Mouse (Mus musculus): ENCODE measurements at regions not wholly inside any gene's neighbourhood (a gene's known extent, or its start where the extent isn't known, plus 50 kb on each side); places are given as distances from the start of the nearest gene placed in this dataset.
A peak's percentile ranks its signal among the peaks of the same experiment; 100 is the strongest.

DNA sequence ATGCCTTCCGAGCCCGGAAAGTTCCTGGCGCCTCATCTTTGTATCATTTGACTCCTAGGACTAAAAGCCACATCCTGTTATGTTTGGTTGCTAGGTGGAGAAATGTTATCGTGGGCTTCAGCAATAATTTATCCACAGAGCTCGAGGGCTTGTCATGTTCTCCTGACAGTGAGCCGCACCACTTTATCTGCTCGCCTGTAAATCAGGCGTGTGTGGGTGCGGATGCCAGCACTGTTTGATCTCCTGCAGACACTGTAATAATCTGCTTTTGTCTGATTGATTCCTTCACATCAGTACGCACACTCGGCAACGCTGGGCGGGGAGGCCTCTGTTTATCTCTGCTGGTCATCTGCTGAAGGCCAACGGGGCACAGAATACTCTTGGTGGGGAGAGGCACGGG is 178.5 kb upstream of the Zfp64 start:
- H3K27ac ChIP-seq = peak overlapping the region; percentile 80
- H3K27me3 ChIP-seq (ENCODE audit: insufficient read depth, poor library complexity, severe bottlenecking) = no peaks in the 10 kb centered on the region
- H3K9me3 ChIP-seq = 0 out of 2 replicates have a peak, but pooled peaks cover 3% of the 10 kb centered on the region
- 68% methylated on average over 15 of the region's 15 CpGs for WGBS
- H3K36me3 ChIP-seq = no peaks in the 10 kb centered on the region
- no peak for DNase-seq (ENCODE audit: low spot score)
- H3K4me3 ChIP-seq = no peak overlapping the region
- H3K4me1 ChIP-seq (replicated peaks) = peaks cover 29% of the 10 kb centered on the region

DNA sequence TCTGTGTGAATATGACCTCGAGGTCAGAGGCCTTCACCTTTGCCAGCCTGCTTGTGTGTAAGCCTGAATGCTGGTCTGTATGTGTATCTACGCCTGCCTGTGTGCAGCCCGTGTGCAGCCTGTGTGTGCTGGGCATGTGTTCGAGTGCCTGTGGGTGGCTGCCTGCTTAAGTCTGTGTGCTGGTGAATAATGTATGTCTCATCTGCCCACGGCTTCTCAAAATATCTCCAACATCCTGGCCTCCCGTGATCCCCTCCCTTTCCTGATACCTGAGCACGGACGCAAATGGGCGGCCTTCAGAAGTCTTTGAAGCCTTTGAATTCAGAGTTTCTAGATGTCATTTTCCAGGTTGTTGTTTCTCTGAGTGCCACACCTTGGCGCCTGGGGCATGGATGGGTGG is 170.1 kb upstream of the Zfp64 start:
- DNase-seq (ENCODE audit: low spot score) = no peak
- Histone ChIP-seq H3K36me3 (0 out of 2 replicates have a peak, but pooled peaks cover 3% of the 10 kb centered on the region), H3K4me1 (replicated peaks) (no peaks in the 10 kb centered on the region), H3K4me3 (no peak overlapping the region), H3K27me3 (ENCODE audit: insufficient read depth, poor library complexity, severe bottlenecking) (no peaks in the 10 kb centered on the region), H3K9me3 (peaks cover 11% of the 10 kb centered on the region; the same call in 1 of the 2 replicates), H3K27ac (no peak overlapping the region)
- WGBS = 90% methylated on average over 10 of the region's 10 CpGs

DNA sequence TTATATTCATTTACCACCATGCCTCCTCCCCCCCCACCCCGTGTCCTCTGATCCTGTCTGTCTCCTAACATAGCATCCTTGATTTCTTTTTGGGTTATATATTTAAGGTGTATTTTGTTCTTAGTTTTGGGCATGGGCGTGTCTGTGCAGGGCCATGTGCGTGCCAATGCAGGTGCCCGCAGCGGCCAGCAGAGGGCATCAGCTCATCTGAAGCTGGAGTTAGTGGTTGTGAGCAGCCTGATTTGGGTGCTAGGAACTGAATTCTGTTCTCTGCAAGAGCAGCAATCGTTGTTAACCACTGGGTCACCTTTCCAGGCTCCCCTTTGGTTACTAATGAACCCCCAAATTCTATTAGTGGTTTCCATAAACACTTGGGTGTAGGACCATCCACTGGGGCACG is 167.5 kb upstream of the Zfp64 start:
- 0 out of 2 replicates have a peak, but pooled peaks cover 3% of the 10 kb centered on the region for H3K36me3 ChIP-seq
- H3K4me1 ChIP-seq (replicated peaks) = no peaks in the 10 kb centered on the region
- H3K27ac ChIP-seq = no peak overlapping the region
- no peak for DNase-seq (ENCODE audit: low spot score)
- peaks cover 11% of the 10 kb centered on the region; the same call in 1 of the 2 replicates for H3K9me3 ChIP-seq
- WGBS = 88% methylated on average over 7 of the region's 7 CpGs
- no peaks in the 10 kb centered on the region for H3K27me3 ChIP-seq (ENCODE audit: insufficient read depth, poor library complexity, severe bottlenecking)
- no peak overlapping the region for H3K4me3 ChIP-seq

DNA sequence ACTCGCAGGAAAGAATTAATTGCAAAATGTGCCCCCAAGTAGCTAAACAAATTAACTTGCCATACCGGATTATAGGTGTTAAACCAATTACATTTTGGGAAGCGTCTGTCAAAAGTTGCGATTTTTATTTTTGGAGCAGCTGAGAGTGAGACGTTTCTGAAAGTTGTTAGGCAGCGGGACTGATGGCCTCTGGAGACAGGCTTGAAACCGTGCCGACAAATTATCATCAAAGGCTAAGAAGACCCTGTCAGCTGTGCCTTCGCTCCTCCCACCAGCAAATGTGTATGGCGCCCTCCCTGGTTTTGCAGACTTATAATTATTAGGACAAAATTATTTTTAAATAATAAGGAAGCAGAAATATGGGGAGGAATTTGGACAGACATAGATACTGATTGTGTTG is 161.5 kb upstream of the Zfp64 start:
- H3K27ac ChIP-seq = no peak overlapping the region
- DNase-seq (ENCODE audit: low spot score) = no peak
- H3K36me3 ChIP-seq = no peaks in the 10 kb centered on the region
- H3K4me3 ChIP-seq = no peak overlapping the region
- WGBS = 68% methylated on average over 10 of the region's 10 CpGs
- H3K4me1 ChIP-seq (replicated peaks) = peaks cover 4% of the 10 kb centered on the region; the same call in 1 of the 2 replicates
- H3K27me3 ChIP-seq (ENCODE audit: insufficient read depth, poor library complexity, severe bottlenecking) = no peaks in the 10 kb centered on the region
- H3K9me3 ChIP-seq = no peaks in the 10 kb centered on the region

DNA sequence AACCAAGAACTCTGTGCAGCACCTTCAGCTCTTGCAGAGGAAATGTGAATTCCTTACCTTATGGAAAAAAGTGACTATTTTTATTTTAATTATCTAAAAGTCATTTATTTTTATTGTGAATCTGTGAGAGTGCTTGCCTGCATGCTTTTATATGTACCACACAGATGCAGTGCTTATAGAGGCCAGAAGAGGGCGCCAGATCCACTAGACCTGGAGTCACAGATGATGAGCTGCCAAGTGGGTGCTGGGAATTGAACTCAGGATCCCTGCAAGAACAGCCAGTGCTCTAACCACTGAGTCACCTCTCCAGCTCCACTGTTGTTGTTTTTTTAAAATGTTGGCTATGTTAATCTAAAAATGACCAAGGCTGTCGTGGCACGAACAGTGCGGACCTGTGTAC is 153.7 kb upstream of the Zfp64 start:
- Histone ChIP-seq H3K36me3 (no peaks in the 10 kb centered on the region), H3K4me1 (replicated peaks) (peaks cover 5% of the 10 kb centered on the region; the same call in 1 of the 2 replicates), H3K9me3 (peaks cover 5% of the 10 kb centered on the region; the same call in 1 of the 2 replicates), H3K27me3 (ENCODE audit: insufficient read depth, poor library complexity, severe bottlenecking) (no peaks in the 10 kb centered on the region), H3K27ac (no peak overlapping the region), H3K4me3 (no peak overlapping the region)
- WGBS = 83% methylated on average over 4 of the region's 4 CpGs
- no peak for DNase-seq (ENCODE audit: low spot score)

DNA sequence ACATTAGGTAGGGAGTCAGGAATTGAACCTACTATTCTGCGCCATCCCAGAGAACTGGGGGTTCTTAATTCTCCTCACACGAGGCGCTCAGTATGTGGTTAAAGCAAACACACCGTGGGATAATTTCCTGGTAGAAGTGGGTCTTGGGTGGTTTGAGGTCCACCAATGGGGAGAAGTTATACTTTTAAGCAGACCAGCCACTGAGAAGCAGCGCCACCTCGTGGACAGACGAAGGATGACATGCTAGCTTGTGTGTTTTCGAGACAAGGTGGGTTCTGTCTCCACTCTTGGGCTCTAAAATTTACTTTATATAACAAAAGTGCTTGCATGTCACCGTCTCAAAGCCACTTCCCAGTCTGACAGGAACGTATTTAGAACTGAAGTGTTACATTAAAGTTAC is 152.7 kb upstream of the Zfp64 start:
- WGBS = 46% methylated on average over 10 of the region's 10 CpGs
- Histone ChIP-seq H3K4me1 (replicated peaks) (peaks cover 5% of the 10 kb centered on the region; the same call in 1 of the 2 replicates), H3K27ac (no peak overlapping the region), H3K4me3 (no peak overlapping the region), H3K9me3 (peaks cover 5% of the 10 kb centered on the region; the same call in 1 of the 2 replicates), H3K36me3 (no peaks in the 10 kb centered on the region), H3K27me3 (ENCODE audit: insufficient read depth, poor library complexity, severe bottlenecking) (no peaks in the 10 kb centered on the region)
- peak; percentile 57 for DNase-seq (ENCODE audit: low spot score)

DNA sequence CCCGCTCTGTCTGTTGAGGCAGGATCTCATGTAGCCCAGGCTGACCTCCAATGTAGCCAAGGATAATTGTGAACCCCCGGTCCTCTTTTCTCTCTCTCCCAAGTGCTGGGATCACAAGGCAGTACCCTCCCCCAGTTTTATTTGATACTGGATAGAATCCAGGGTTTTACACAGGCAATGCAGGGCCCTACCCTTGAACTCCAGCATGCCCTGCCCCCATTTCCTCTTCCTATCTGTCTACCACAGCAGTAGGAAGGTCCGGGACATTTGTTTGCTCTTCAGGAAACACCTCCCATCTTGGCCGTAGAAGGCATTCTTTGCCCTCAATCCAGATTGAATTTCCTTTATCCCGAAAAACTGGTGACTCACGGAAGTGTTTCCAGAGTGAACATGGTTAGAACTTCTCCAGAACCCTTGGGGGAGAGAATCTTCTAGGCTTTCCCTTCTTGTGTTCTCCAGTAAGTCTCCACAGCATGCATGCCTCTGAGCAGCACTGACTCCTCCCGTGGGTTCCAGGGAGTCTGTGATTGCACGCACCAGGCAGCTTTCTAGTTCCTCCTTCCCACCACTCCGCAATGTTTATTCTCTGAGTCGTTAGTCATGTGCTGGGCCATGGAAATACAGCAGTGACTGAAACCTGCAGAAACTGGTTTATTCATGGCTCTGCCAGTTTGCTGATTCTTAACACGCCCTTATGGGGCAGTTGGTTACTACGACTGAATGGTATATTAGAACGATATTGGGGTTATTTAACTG is 146.3 kb upstream of the Zfp64 start:
- WGBS = 93% methylated on average over 13 of the region's 13 CpGs

DNA sequence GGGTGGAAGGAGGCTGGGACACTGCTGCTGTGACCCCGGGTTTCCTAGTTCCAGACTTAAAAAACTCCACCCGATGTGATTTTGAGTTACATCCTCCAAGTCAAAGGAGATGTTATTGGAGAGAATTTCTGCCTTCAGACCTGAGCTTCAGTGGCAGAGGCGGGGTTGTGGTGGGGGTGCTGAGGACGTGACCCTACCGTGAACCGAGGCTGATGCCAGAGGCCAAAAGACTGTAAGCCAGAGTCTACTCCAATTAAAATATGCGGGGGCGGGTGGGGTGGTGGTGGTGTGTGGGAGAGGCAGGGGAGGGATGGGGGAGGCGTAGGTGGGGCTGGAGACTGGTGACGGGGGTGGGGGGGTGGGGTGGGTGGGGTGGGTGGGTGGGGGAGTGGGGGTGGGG is 145.1 kb upstream of the Zfp64 start:
- Histone ChIP-seq H3K9me3 (peaks cover 8% of the 10 kb centered on the region; the same call in 1 of the 2 replicates), H3K27me3 (ENCODE audit: insufficient read depth, poor library complexity, severe bottlenecking) (no peaks in the 10 kb centered on the region), H3K36me3 (no peaks in the 10 kb centered on the region), H3K4me1 (replicated peaks) (no peaks in the 10 kb centered on the region), H3K4me3 (no peak overlapping the region), H3K27ac (no peak overlapping the region)
- WGBS = 87% methylated on average over 9 of the region's 10 CpGs
- DNase-seq (ENCODE audit: low spot score) = no peak

More for the DNA sequence above, 146.3 kb upstream of the Zfp64 start:
- Histone ChIP-seq H3K27ac (no peak overlapping the region), H3K4me3 (no peak overlapping the region), H3K36me3 (no peaks in the 10 kb centered on the region), H3K4me1 (replicated peaks) (peaks cover 4% of the 10 kb centered on the region; the same call in 1 of the 2 replicates), H3K27me3 (ENCODE audit: insufficient read depth, poor library complexity, severe bottlenecking) (no peaks in the 10 kb centered on the region), H3K9me3 (peaks cover 8% of the 10 kb centered on the region; the same call in 1 of the 2 replicates)
- DNase-seq (ENCODE audit: low spot score) = no peak

DNA sequence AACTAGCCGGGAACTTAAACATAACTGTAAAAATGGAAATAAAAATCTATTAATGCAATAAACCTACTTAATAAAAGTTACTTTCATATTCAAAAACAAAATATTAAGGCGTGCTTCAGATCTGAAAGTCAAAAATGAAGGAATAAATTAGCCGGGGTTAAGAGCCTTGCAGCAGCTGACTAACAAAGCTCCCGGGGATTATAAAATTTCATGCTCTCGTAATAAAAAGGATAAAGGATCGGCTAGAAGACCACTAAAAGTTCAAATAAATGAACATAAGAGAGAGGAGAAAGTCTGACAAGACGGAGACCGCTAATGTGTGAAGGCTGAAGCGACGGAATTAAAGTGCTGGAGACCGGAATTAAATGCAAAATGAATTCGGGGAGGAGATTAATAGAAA is 144.3 kb upstream of the Zfp64 start:
- H3K27ac ChIP-seq = no peak overlapping the region
- H3K27me3 ChIP-seq (ENCODE audit: insufficient read depth, poor library complexity, severe bottlenecking) = no peaks in the 10 kb centered on the region
- H3K4me1 ChIP-seq (replicated peaks) = no peaks in the 10 kb centered on the region
- WGBS = 86% methylated on average over 12 of the region's 12 CpGs
- no peak for DNase-seq (ENCODE audit: low spot score)
- no peaks in the 10 kb centered on the region for H3K36me3 ChIP-seq
- H3K9me3 ChIP-seq = peaks cover 14% of the 10 kb centered on the region
- no peak overlapping the region for H3K4me3 ChIP-seq

DNA sequence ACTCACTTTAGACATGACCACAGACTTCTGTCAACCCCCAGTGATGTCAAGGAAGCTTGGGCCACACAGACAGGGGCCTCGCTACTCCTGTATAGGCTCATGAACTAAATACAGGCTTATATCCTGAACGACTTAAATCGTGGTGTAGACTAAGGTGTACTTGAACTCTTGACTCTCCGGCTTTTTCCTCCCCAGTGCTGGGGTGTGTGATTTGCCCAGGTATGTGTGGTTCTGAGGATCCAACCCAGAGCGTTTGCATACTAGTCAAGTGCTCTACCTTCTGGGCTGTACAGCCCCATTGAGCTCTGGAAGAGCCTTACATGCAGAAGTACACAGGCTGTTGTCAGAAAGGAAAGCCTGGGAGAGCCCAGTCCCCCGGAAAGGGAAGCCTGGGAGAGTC is 143.2 kb upstream of the Zfp64 start:
- no peak overlapping the region for H3K27ac ChIP-seq
- peaks cover 14% of the 10 kb centered on the region for H3K9me3 ChIP-seq
- H3K4me3 ChIP-seq = no peak overlapping the region
- H3K27me3 ChIP-seq (ENCODE audit: insufficient read depth, poor library complexity, severe bottlenecking) = no peaks in the 10 kb centered on the region
- DNase-seq (ENCODE audit: low spot score) = no peak
- no peaks in the 10 kb centered on the region for H3K36me3 ChIP-seq
- no peaks in the 10 kb centered on the region for H3K4me1 ChIP-seq (replicated peaks)
- 93% methylated on average over 6 of the region's 6 CpGs for WGBS

DNA sequence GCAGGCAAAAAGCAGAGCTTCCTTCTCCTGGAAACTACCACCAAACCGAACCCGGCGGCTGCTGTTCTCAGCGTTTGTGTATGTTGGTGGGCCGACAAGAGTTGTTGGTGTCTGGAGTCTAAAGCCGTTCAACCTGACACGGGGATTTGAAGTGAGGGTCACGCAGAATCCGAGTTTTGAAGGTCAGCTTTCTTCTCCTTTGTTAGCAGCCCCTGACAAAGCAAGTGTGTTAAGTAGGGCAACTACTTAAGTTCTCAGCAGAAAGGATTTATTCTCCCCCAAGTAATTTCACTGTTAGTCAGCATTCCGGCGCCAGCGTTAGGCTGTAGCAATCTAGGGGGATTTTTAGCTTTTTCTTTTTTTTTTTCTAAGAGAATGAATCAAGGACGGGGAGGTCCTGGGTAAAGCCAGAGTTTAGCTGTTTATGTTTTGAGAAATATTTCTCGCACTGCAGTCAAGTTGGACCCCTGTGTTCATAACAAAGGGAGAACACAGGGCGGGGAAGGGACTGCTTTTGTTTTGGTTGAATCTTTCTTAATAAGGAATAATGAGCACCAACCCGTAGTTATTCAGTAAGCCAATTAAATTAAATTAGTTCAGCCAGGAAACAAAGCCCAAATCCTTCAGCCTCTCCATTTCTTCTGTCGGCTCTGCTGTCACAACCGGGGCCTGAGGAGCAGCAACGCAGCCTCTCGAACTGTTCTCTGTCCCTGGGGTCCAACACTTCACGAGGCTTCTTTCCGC is 138.8 kb upstream of the Zfp64 start:
- Histone ChIP-seq H3K27ac (no peak overlapping the region), H3K27me3 (ENCODE audit: insufficient read depth, poor library complexity, severe bottlenecking) (no peaks in the 10 kb centered on the region), H3K36me3 (no peaks in the 10 kb centered on the region), H3K4me3 (no peak overlapping the region), H3K4me1 (replicated peaks) (peaks cover 2% of the 10 kb centered on the region), H3K9me3 (peaks cover 17% of the 10 kb centered on the region)
- no peak for DNase-seq (ENCODE audit: low spot score)
- 79% methylated on average over 22 of the region's 22 CpGs for WGBS

DNA sequence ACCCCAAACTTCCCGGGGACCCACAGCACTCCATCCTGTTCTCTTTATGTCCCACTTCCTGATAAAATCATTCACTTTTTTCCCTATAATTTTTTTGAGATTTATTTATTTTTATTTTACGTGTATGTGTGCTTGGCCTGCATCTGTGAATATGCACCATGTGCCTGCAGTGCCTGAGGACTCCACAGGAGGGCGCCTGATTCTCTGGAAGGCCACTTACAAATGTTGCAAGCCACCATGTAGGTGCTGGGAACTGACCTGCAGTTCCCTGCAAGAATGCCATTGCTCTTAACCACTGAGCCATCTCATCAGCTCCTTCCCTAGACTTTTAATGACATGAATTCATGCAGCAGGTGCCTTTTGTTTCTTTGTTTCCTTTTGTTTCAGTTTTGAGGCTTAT is 134.9 kb upstream of the Zfp64 start:
- peaks cover 5% of the 10 kb centered on the region for H3K4me1 ChIP-seq (replicated peaks)
- no peaks in the 10 kb centered on the region for H3K36me3 ChIP-seq
- no peak overlapping the region for H3K27ac ChIP-seq
- no peak for DNase-seq (ENCODE audit: low spot score)
- no peak overlapping the region for H3K4me3 ChIP-seq
- WGBS = 82% methylated on average over 3 of the region's 3 CpGs
- H3K27me3 ChIP-seq (ENCODE audit: insufficient read depth, poor library complexity, severe bottlenecking) = no peaks in the 10 kb centered on the region
- peaks cover 17% of the 10 kb centered on the region for H3K9me3 ChIP-seq

DNA sequence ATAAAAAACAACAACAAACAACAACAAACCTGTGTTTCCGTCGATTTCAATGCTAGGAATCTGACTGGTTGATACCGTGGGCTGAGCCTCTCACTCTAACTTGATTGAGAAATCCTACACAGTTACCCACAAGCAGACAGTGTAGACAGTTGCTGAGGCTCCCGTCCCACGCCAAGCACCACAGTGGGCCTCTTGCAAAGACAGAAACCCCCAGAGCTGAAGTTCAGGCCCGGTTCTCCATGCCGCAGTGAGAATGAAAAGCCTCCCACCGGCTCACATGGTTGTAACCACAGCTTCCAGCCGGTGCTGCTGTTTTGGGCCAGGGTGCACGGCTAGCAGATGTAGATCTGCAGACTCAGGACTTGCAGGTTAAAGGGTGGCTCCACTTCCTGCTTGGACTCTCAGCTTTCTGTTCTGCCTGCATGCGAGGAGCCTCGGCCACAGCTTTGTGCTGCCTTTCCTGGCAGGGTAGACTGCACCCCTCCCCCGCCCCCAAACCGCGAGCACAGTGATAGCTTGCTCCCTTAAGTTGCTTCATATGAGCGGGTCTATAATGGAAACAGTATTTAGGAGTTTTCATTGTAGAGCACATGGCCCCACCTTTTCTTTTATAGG is 133.6 kb upstream of the Zfp64 start:
- H3K27me3 ChIP-seq (ENCODE audit: insufficient read depth, poor library complexity, severe bottlenecking) = no peaks in the 10 kb centered on the region
- DNase-seq (ENCODE audit: low spot score) = peak; percentile 11
- H3K36me3 ChIP-seq = no peaks in the 10 kb centered on the region
- no peak overlapping the region for H3K4me3 ChIP-seq
- WGBS = 78% methylated on average over 16 of the region's 16 CpGs
- peaks cover 5% of the 10 kb centered on the region for H3K4me1 ChIP-seq (replicated peaks)
- 0 out of 2 replicates have a peak overlapping the region, but pooled peaks have one; percentile 40 for H3K27ac ChIP-seq
- peaks cover 11% of the 10 kb centered on the region for H3K9me3 ChIP-seq

All from hindbrain, embryonic 10.5 days (tissue).